Mouse (Mus musculus) T-helper 2 cell (primary cell): ENCODE measurements at regions not wholly inside any gene's neighbourhood (a gene's known extent, or its start where the extent isn't known, plus 50 kb on each side); places are given as distances from the start of the nearest gene placed in this dataset.

Experiments
- in situ Hi-C: fragments of 300-600 bp; cut with MboI, MseI; formaldehyde crosslinking; loops from one replicate; pipeline ENCODE4 v1.15.1; 2025; ENCODE audit warnings: high pct_unique_total_duplicates

DNA sequence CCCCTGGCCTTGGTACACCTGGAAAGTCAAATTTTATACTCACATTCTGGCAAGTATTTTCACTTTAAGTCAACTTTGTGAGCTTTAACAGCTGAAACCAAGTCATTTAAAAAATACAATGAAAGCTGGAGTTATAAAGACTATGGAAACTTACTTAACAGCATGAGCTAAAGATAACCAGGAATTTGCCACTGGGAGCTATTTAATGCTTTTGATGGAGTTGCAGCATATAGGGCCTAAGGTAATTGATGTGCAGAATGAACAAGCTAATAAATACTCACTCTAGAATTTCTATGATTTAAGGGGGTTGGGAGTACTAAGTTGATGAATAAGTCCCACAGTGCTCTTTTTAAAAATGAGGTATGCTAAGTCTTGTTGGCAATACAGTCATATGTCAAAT lies 463.5 kb upstream of the Dmac1 start:
- in situ Hi-C loops, result no loop called here

DNA sequence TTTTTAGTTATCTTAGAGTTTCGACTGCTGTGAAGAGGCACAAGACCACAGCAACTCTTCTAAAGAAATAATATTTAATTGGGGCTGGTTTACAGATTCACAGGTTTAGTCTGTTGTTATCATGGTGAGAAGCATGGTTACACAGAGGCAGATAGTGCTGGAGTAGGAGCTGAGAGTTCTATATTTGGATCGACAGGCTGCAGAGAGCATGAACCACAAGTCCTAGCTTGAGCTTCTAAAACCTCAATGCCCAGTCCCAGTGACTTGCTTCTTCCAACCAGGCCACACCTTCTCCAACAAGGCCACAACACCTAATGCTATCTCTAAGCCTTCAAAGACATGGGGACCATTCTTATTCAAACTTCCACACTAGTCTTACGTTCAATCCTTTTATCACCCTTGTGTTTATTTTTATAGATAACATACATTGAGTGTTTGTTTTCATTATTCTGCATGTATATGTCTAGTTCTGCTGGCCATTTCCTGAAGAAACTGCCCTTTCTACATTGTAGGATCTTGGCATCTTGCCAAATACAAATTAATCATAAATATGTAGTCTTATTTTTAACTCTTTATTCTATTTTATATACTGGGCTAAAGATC lies 452.8 kb upstream of the Dmac1 start:
- in situ Hi-C loops, result no loop called here

DNA sequence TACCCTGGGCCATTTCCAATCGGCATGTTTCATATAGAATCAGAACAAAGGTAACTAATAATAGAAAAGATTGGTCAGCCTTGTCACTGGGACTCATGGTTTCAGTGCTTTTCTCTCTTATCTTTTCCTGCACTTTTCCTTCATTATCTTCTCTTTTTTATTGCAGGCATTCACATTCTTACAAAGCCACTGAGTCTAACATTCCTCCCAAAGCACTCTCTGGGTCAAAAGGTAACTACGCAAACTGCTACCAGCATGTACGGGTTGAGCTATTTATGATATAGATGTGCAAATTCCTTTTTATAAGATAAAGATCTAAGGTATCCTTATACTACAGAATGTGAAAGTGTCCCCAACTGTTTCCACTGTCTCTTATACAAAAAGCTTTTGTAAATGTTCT lies 436.5 kb upstream of the Dmac1 start:
- in situ Hi-C loops, result no loop called here

DNA sequence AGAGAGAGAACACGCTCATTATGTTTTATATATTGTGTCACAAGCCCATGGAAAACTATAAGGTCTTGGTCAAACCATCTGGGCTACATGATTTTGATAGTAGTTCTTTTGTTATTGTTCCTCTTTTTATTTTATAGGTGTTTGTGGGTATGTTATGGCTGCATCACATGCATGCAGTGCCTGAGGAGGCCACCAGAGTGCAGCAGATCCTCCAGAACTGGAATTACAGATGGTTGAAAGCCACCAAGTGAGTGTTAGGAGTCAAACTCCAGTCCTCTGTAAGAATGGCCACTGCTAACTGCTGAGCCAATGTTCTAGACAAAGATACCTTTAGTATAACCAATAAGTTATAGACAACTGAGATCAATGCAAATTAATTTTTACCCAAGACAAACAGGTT lies 435.9 kb upstream of the Dmac1 start:
- in situ Hi-C loops, result no loop called here

DNA sequence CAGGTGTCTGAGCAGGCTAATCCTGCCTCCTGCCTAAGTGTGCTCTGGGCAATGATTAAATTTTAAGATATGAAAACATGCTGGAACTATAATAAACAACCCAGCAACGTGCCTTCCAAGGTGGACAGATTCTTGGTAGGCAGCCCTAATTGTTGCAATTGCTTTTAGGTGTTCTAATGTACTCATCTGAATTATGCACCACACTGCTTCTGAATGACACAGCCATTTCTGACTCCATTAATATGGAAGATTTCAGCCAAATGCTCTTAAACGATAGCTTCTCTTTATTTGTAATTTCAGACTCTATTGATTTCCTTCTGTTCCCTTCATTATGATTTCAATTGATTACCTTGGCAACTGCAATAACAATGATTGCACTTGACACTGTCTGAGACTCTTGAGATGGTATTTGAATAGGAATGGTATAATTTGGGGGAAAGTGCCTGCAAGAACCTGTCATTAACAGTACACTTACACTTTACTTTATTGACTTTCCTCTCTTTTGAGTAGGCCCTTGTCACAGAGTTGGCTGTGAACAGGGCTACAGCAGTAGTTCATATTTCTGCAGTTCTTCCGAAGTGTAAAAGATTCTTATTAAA lies 422.8 kb upstream of the Dmac1 start:
- in situ Hi-C loops, result no loop called here

DNA sequence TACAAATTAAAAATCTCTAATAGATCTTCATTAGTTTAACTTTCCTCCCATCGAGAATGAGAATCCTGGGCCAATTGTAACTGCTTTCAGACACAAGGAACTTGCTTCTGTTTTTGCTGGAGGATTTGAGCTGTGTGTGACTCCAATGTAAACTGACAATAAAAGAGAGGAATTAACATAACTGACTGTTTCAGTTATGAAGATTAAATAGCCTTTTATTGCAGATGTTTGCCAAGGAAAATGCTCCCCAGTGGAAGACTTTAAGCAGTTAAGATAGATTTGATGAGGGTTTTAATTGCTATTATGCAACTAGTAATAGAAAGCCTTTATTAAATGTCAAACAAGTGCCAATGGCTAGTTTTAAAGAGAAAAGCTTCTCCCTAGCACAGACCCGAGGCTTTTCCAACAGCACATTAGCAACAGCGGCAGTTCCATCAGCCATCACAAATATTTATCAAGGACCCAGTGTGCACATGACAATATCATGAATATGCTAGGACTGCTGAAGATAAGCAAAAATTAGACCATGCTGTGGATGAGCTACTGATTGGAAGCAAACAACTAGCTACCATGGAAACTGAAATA lies 398.6 kb upstream of the Dmac1 start:
- in situ Hi-C loops, result loop anchor here (25.0 kb wide), 1 partner anchor 686 kb away; no protein-coding TSS in a partner anchor

DNA sequence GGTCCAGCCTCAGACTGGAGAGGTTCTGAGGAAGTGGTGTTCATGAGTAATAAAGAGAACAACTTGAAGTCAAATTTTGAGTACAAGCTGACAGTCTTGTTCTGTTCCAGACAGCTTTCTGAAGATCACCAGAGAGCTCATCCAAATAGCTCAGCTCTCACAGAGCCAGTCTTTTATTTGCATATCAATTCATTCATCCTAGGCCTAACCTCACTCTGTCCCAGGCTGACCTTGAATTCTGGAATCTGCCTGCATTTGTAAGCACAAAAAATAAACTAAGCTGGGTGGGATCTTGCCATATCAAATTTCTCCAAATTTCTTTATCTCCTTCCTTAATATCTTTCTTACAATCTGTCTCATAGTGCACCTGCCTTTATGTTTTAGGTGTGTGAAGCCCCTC lies 362.9 kb upstream of the Dmac1 start:
- in situ Hi-C loops, result no loop called here

DNA sequence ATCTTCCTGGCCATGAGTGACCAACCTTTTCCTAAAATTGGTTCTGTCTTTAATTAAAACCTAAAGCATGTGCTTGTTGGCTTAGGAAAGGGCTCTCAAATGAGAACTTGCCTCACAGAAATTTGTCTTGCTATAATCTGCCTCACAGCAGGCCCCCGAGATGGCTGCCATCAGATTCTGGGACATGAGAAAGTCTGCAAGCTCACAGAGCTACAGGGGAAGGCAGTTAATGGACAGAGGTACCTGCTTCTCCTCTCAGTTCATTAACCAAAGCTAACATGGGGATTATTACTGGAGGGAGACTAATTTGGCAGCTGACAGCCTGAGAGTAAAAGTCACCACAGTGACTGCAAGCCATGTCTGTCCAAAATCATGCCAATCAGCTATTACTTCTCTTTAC lies 358.5 kb upstream of the Dmac1 start:
- in situ Hi-C loops, result no loop called here

DNA sequence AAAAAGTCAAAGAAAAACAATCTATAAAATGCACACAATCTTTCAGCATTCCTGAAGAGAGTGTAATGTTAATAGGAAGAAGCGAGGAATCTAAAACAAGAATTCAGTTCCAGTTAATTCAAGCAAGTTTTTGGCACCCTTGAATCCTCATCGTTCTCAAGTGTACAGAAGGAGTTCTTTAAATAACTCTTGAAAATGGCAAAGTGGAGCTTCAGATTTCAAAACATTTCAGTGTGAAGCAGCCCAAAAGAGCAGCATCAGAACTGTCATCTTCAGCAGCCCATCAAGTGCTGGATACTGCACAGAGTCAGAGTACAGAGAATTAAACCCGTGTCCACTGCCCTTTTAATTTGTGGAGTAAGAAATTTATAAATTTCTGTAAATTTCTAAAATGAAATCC lies 311.8 kb upstream of the Dmac1 start:
- in situ Hi-C loops, result no loop called here

DNA sequence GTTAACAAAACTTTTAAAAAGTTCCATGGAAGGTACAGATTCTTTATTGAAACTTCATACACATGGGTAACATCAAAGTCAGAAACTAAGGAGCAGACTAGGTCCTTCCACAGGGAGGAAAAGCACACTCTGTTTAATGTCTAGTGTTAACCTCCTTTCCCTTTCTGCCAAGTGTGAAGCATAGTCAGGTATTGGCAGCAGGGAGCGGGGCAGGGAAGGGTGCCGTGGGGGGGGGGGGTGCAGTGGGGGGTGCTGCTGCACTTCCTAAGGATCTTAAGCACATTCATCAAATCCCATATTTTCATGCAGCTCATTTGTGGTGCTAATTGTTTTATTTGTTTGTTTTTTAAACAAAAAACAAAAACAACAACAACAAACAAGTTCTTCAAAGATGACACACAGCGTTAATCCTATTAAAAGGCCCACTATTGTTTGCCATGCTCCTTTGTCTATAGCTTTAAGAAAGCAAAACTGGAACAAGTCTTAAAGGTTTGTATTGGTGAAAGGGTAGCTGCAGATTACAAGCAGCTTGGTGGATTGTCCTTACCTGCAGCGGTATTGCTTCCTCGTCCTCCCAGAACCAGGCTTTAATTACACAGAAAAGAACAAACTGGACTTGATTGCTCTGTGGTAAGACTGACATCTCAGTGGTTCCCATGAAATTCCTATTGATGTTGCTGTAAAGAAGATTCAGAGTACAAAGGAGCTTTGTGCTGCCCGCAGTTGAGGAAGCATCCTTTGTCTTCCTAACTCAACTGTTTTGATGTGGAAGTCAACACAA lies 310.2 kb upstream of the Dmac1 start:
- in situ Hi-C loops, result no loop called here

DNA sequence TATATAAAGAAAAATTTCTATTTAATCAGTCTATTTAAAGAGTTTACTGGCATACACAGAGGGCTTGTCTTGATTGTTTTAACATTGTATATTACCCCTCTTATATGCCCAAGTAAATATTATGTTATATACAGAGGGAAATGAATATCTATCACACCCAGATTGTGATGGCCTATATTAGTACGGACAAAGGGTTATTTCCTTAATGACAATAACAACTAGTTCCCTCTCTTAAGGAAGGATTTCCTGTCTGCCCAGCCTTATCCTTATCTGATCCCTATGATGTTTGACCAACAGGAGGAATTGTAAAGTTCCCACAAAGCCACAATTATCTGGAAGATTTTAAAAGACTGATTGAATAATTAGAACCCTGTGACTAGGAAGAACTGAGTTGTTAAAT lies 301.8 kb upstream of the Dmac1 start:
- in situ Hi-C loops, result no loop called here

DNA sequence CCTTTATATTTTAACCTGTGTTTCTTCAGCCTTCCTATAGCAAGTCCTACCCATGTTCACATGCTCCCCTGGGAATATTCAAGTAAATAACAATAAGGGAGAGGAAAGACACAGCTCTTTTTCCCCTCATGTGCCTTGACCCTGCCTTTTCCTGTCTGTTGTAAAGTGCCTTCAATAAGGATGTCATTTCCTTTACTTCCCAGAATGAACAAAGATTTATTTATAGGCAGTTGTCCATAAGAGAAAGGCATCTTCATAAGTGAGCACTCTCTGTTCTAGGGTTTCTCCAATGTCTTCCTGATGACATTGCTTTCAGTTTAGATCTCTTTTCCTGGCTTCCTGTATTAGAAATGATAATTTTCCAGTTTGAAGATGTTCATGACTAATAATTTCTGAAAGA lies 294.5 kb upstream of the Dmac1 start:
- in situ Hi-C loops, result no loop called here

DNA sequence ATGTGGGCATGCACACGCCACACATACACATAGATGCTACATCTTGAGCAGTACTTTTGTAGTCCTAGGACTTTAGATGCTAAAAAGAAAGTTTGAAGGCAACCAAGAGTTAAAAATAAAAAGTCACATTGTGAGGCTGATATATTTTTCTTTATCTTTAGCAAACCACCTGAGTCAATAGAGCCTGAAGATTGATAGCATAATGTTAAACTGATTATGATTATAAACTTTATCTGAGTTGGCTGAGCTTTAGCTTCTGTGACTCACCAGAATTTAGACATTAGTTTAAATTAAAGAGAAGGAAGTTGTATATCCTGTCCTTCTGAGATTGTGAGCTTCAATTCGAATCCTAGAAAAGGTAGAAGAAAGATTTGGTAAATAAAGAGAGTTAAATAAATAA lies 289.5 kb upstream of the Dmac1 start:
- in situ Hi-C loops, result no loop called here

DNA sequence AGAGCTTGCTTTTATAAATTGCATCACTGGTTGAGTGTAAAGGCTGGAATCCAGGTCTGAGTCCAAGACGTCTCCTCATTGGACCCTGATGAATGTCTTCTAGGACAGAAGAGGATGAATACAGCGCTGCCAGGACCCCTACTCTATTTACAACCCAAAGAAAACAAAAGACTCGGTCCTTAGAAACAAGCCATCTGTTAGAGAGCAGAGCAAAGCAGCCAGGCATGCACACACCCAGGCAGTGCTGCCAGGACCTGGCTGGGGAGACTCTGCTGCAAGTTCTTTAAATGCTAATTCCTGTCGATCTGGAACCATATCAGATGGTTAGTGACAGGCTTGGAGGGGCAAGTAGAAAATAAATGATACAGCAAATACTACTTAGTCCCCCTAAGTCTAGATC lies 284.4 kb upstream of the Dmac1 start:
- in situ Hi-C loops, result no loop called here

DNA sequence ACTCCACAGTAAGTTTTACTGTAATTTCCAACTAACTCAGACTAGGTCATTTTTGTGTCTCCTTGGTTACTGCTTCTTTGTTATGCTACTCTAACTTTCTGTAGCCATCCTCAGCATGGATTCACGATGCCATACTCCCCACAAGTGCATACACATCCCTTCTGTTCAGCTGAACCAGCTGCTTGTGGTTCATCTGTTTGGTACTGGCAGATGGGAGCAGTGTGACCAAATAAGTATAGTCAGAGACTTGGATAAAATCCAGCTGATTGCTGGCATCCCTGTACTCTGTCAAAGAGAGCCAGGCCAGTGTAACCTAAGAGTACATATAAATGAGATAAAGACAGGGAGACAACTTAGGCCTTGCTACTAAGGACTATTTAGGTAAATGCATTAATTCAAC lies 283.7 kb upstream of the Dmac1 start:
- in situ Hi-C loops, result no loop called here

DNA sequence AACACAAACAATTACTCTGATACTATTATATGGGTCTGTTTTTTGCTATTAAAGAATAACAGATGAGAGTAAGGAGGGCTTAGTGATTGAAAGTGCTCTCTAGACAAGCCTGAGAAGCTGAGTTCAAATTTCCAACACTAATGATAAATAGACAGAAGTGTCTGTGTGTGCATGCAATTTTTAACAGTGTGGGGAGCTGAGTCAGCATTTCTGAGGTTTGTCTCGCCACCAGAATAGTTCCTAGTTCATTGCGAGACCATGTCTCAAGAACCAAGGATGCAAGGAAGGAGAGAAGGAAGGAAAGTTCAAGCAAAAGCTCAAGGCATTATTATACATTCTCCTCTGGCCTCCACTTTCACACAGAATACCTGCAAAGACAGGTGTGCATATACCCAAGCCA lies 259.7 kb upstream of the Dmac1 start:
- in situ Hi-C loops, result no loop called here

DNA sequence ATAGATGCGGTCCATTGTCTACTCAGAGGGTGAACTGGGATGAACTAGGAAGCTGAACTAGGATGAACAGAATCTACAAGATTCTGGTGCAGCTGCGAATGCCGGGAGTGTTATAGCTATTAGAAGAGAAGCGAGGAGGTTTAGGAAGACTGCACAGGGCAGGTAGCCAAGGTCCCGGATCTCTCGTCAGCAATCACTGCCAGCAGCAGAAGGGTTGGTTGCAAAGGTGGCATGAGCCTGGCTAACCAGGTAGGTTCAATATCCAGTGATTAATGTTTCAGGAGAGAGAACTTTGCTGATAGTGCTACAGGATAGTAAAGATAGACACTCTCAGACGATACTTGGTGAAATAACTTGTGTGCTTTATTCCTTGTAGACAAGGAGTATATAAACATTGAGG lies 257.0 kb upstream of the Dmac1 start:
- in situ Hi-C loops, result no loop called here

DNA sequence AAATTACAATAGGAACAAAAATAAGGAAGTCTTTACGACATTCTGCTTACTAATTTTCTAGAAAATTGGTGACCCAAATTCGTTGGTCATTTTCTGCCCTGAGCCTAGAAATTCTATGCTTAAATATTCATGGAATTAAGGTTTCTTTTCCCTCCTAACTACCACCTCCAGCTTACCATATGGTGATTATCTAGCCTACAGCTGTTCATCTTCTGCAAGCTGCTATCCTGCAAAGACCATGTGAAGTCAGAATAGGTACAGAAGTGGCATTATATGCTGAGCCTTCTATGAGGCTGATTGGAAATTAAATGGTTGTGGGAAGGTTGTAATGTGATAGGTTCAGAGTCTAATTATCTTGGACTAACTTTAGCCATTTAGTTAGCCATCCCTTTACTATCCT lies 251.5 kb upstream of the Dmac1 start:
- in situ Hi-C loops, result no loop called here

DNA sequence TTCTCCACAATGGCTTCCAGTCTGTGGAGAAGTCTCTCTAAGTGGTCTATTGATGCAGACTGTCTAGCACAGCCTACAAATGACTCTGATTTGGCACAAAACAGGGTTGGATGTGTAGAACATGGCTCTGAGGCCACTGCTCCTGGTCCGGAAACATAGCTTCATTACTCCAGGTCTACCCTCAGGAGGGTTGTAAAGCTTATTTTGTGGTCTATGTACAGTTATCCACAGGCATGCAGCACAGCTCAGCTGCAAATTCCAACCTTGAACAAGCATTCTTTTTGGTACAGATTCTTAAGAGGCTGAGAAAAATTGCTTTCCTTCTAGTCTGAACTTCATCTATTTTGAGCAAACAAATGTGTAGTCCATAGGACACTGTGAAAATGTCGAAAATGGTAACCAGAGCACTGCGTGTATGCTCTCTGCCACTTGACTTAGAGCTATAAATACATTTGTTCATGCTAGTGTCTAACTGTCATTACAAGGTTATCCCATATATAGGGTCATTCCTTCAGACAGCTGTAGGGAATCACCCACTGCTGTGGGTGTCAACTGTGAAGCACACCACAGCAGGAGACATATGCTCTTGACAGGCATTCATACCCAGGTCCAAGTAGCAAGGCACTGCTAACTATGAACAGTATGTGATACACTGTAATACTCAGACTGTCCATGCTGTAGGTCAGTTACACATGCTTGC lies 239.5 kb upstream of the Dmac1 start:
- in situ Hi-C loops, result no loop called here
